Mouse (Mus musculus) limb, embryonic 15.5 days (tissue): ENCODE results near the gene Vdac2. TPM values are rescaled to one million over a fixed set of nuclear protein-coding genes. Genes with fewer than 3 reads are reported as not detected.

ENCODE experiments used
- ATAC-seq: fragments of 200-750 bp; cut with Nextera tagmentation; 2 replicates; pipeline ENCODE4 v1.8.0; 2017; ENCODE audit warnings: low read depth, moderate TSS enrichment; ENCODE audit not compliant: insufficient number of reproducible peaks, low FRiP score, low TSS enrichment
- H3K27ac ChIP-seq: fragments of 300-500 bp; sonication (generic); 2 replicates; pipeline ENCODE4 v1.5.1; 2015; ENCODE audit warnings: moderate library complexity, mild to moderate bottlenecking, inconsistent platforms
- H3K27me3 ChIP-seq: fragments of 300-500 bp; sonication (generic); 2 replicates; pipeline ENCODE4 v1.6.1; 2015; ENCODE audit warnings: inconsistent platforms
- H3K36me3 ChIP-seq: fragments of 300-500 bp; sonication (generic); 2 replicates; pipeline ENCODE4 v1.6.1; 2015; ENCODE audit warnings: inconsistent platforms
- H3K4me1 ChIP-seq: fragments of 300-500 bp; sonication (generic); 2 replicates; pipeline ENCODE4 v1.6.1; 2015; ENCODE audit warnings: inconsistent platforms
- H3K4me2 ChIP-seq: fragments of 300-500 bp; sonication (generic); 2 replicates; pipeline ENCODE4 v1.6.1; 2015; ENCODE audit warnings: mild to moderate bottlenecking, inconsistent platforms
- H3K4me3 ChIP-seq: fragments of 300-500 bp; sonication (generic); 2 replicates; pipeline ENCODE4 v1.5.1; 2015; ENCODE audit warnings: mild to moderate bottlenecking, inconsistent platforms
- H3K9ac ChIP-seq: fragments of 300-500 bp; sonication (generic); 2 replicates; pipeline ENCODE4 v1.6.1; 2015; ENCODE audit warnings: inconsistent platforms
- H3K9me3 ChIP-seq: fragments of 300-500 bp; sonication (generic); 2 replicates; pipeline ENCODE4 v1.6.1; 2016; ENCODE audit warnings: inconsistent platforms
- WGBS: fragments of 180-500 bp; shearing (Covaris S2); methylation state at CpG from one replicate; pipeline ENCODE4 v1.1.7; 2015; 5-methylcytosine and 5-hydroxymethylcytosine counted together
- polyA plus RNA-seq: library from polyadenylated mRNA; unstranded; fragments of >200 nt; fragmentation: Nextera tagmentation; extraction: Ambion mirVana; gene quantifications from 2 replicates; pipeline ENCODE4 v1.2.1, GENCODE M21; 2015

Vdac2 gene
- polyA plus RNA-seq, 1 experiment from 2014 or later: 207 TPM

DNA sequence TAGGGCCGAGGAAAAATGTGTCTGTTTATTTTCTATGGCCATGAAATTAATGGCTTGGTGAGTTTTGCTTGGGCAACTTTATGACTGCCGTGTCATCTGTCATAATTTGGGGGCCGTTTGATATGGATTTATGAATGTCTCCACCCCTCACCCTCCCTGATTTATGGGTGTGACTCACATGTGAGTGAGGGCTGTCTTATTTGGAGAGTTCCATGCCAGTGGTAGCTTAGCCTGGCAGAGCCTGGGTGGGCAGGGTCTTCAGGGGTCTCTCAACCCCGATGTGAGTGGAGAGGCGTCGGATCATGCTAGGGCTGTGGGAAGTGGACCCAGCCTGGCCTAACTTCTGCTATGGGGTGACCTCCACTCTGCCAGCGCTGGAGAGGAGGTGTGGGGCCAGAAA is 41.8 kb downstream of the Vdac2 start:
- 33% methylated on average over 7 of the region's 7 CpGs for WGBS
- H3K4me1 ChIP-seq: peaks cover 13% of the 10 kb centered on the region
- peak overlapping the region; percentile 54; the same call in 1 of the 2 replicates for H3K27ac ChIP-seq
- H3K27me3 ChIP-seq: no peaks in the 10 kb centered on the region
- ATAC-seq: no peak
- no peaks in the 10 kb centered on the region for H3K36me3 ChIP-seq
- no peak overlapping the region for H3K4me3 ChIP-seq
- no peaks in the 10 kb centered on the region for H3K9me3 ChIP-seq
- H3K9ac ChIP-seq: no peak overlapping the region
- no peak overlapping the region for H3K4me2 ChIP-seq

DNA sequence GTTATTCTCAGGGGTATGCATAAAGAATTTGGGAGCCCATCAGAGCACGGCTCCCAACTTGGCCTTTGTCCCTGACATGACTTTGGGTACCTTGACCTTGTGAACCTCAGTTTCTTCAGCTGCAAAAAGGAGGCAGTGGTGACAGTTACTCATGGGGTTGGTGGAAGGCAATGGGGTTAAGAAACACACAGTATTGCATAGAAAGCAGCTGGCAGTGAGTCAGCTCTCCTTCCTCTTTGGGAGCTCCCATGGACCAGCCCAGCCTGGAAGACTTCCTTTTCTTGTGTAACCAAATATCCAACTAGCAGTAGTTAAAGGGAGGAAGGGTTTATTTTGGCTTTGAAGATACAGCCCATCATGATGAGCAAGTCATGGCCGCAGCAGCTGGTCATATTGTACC is 65.4 kb downstream of the Vdac2 start:
- Histone ChIP-seq H3K36me3 (no peaks in the 10 kb centered on the region), H3K27me3 (no peaks in the 10 kb centered on the region), H3K27ac (no peak overlapping the region), H3K4me2 (no peak overlapping the region), H3K4me3 (no peak overlapping the region), H3K9ac (no peak overlapping the region), H3K9me3 (no peaks in the 10 kb centered on the region), H3K4me1 (peaks cover 9% of the 10 kb centered on the region)
- WGBS: 77% methylated on average over 2 of the region's 2 CpGs
- no peak for ATAC-seq

DNA sequence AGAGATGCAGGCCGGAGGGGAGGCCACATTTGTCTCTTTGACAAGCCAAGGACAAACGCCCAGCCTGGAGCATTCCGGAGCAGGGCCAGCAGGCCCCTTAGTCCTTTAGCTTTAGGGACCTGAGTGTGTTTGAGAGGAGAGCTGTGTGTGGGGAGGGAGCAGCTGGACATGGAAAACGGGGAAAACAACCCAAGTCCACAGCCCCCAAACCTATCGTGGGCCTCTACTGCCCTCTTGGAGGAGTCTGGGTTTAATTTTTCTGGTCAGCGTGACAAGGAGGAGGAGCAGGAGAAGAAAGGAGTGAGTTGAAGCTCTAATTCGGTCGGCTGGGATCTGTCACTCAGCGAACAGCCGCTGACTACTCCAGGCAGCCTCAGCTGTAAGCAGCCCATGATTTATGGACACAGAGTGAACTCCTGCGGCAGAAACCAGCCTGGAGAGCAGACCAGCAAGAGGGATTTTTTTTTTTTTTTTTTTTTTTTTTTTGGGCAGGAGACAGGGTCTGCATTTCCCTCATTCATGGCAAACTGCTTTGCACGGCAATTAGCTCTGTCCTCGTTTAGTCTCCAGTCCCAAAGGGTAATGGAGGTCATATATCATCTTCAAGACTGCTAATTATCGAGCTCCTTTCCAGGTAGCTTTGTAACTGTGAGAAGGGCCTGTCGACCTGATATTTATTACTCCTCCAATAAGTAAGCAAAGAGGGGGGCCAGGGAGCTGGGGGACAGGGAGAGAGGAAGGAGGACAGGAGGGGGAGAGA is 66.7 kb downstream of the Vdac2 start:
- Histone ChIP-seq H3K4me3 (no peak overlapping the region), H3K9me3 (no peaks in the 10 kb centered on the region), H3K27me3 (no peaks in the 10 kb centered on the region), H3K4me1 (peaks cover 9% of the 10 kb centered on the region), H3K4me2 (peak overlapping the region; percentile 14; the same call in 1 of the 2 replicates), H3K27ac (no peak overlapping the region), H3K9ac (no peak overlapping the region), H3K36me3 (no peaks in the 10 kb centered on the region)
- no peak for ATAC-seq
- WGBS: 5% methylated on average over 15 of the region's 15 CpGs

DNA sequence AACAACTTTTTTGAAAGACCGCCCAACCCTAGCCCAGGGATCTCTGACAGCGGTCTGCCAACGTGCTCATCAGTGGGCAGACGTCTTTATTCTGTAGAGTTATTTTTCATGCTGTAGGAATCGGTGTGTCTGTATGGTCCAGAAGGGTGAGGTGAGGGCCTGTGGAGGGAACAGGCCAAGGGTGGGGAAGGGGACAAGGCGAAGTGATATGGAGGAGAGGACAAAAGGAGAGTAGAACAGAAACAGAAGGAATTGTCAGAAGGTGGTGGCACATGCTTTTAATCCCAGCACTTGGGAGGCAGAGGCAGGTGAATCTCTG is 67.3 kb downstream of the Vdac2 start:
- 38% methylated on average over 6 of the region's 6 CpGs for WGBS
- no peak for ATAC-seq

More for the DNA sequence above, 67.3 kb downstream of the Vdac2 start:
- H3K27ac ChIP-seq: no peak overlapping the region
- H3K9me3 ChIP-seq: no peaks in the 10 kb centered on the region
- H3K9ac ChIP-seq: no peak overlapping the region
- no peaks in the 10 kb centered on the region for H3K36me3 ChIP-seq
- H3K4me1 ChIP-seq: peaks cover 9% of the 10 kb centered on the region
- no peaks in the 10 kb centered on the region for H3K27me3 ChIP-seq
- no peak overlapping the region for H3K4me2 ChIP-seq
- no peak overlapping the region for H3K4me3 ChIP-seq

Other genes with a start within 250 kb of the Vdac2 start
- 0.47 and 2.1 TPM in 2 replicates for gene Dupd1, start 110.7 kb upstream of the Vdac2 start, polyA plus RNA-seq
- gene Samd8, start 74.7 kb upstream of the Vdac2 start, polyA plus RNA-seq: 10.7 and 11.1 TPM in 2 replicates
- gene Dusp13, start 74.1 kb upstream of the Vdac2 start, polyA plus RNA-seq: 0.20 and 1.6 TPM in 2 replicates
- 21.7 and 22.5 TPM in 2 replicates for gene Comtd1, start 23.7 kb downstream of the Vdac2 start, polyA plus RNA-seq
- gene Zfp503, start 164.4 kb downstream of the Vdac2 start, polyA plus RNA-seq: 16.1 and 21.6 TPM in 2 replicates
- 0.17 and 0.26 TPM in 2 replicates for gene Lrmda, start 194.5 kb downstream of the Vdac2 start, polyA plus RNA-seq